Mouse (Mus musculus): ENCODE measurements around the gene Fam83e.

Fam83e gene

GRCm38 (mm10) chr7:45701607-45702006 lies 19.4 kb upstream of the Fam83e start:
- 75% methylated on average over 11 of the region's 11 CpGs for WGBS

GRCm38 (mm10) chr7:45702316-45702715 lies 18.7 kb upstream of the Fam83e start:
- 92% methylated on average over 11 of the region's 11 CpGs for WGBS

DNA sequence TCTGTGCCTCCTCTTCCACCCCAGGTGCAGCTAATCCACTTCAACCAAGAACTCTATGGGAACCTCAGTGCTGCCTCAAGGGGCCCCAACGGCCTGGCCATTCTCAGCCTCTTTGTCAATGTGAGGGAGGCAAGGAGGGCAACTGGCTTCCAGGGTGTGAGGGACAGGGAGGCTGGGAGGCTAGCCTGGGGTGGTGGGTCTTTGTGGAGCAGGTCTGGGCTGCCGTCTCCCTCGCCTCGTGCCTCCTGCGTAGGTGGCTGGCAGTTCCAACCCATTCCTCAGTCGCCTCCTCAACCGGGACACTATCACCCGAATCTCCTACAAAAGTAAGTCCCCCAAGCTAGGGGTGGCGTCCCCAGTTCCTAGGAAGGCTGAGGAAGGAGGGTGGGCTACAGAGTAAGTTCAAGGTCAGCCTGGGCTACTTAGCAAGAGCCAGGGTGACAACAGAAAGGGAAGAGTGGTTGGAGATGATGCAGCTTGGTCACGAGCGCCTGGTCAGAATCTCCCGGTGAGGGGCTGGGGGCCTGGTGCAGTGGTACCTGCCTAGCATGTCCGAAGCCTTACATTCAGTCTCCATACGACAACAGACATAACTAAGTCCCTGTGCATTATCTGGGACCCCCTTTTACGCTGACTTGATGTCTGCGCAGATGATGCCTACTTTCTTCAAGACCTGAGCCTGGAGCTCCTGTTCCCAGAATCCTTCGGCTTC lies 18.0 kb upstream of the Fam83e start:
- WGBS = 75% methylated on average over 17 of the region's 17 CpGs

GRCm38 (mm10) chr7:45703521-45704033 lies 17.4 kb upstream of the Fam83e start:
- WGBS = 24% methylated on average over 12 of the region's 12 CpGs

DNA sequence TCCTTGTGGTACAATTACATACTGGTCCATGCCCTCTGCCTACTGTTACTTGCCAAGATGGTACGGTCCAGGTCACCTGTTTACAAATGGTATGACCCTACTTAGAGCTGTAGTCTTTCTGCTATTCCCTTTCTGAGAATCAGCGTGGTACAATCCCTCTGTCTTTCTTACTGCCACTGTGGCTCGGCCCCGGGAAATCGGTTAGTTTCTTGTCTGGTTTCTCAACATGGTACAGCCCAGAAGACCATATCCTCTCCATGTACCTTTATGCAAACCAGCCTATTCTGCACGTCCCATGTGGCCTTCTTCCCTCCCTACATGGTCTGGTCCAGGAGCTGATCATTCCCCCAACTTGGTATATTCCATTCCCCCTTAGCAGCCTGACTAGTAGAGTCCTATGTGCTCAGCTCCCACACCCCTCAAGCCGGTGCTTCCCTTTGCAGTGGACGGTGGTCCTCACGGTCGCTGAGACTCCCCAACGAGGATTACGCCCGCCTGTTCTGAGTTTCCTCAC lies 16.9 kb upstream of the Fam83e start:
- under 1% methylated on average over 13 of the region's 13 CpGs for WGBS

- WGBS = 0% methylated on average over 36 of the region's 36 CpGs
These were observed 16.1 kb upstream of the Fam83e start, which contains the start of gene Dbp for GRCm38 (mm10) chr7:45704730-45705442. Gene Dbp, plus strand, starts transcription at chr7:45705088.

DNA sequence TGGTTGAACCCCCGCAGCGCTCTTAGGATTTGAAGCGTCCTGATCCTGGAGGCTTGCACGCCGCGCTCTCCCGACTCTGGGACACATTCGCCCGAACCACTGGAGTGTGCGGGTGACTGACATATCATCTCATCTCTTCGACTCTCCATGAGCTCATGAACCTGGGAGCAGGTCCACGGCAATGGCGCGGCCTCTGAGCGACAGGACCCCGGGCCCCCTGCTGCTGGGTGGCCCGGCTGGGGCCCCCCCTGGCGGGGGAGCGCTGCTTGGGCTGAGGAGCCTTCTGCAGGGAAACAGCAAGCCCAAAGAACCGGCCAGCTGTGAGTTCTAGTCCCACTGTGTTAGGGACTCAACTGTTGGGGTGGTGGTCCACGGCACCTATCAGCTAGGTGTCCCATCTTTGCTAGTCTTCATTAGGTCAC lies 15.6 kb upstream of the Fam83e start:
- under 1% methylated on average over 21 of the region's 21 CpGs for WGBS

DNA sequence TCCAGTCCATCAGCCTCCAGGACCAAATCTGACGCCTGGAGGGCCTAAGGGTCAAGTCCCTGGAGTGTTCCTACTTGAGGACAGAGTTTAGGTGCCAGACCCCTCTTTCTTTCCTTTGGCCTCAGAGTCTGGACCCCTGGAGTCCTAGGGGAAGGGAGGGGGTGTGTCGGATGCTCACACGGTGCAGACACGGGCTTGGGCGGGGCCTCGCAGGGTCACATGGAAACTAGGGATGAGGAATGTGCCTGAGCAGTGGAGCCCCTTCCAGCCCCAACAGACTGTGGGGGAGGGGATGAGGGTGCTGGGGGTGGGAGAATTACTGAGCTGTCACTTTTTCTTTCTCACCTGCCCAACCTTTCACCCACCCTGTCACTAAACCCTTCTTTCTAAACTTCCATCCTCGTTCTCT lies 15.1 kb upstream of the Fam83e start:
- WGBS = 1% methylated on average over 7 of the region's 7 CpGs

GRCm38 (mm10) chr7:45706721-45707241 lies 14.2 kb upstream of the Fam83e start:
- 1% methylated on average over 45 of the region's 45 CpGs for WGBS

DNA sequence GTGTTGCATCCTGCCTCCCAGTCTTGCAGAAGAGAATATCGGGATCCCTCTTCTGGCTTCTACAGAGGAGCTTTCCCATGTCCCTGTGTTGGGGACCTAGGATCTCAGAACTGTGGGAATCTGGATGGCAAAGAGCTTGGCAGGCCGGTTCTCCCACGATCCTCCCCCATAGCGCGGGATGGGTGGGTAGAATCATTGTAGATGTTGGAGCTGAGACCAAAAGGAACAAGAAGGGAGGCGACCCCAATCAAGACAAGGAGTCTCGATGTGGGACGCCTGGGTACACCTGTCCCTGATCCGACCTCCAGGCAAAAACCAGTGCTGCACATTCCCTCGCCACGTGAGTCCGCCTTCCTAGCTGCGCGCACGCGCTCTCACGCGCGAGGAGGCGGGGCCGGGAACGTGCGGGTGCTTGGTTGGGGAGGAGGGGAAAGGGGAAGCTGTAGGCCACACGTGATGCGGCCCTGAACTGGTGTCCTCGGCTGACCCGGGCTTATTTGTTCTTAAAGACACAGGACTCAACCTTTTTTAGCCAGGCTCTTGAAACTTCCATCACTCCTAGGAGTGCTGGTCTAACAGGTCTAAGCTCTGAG lies 13.5 kb upstream of the Fam83e start:
- WGBS = 1% methylated on average over 27 of the region's 27 CpGs

- WGBS = 44% methylated on average over 13 of the region's 13 CpGs
These were observed 12.7 kb upstream of the Fam83e start for GRCm38 (mm10) chr7:45708221-45708761.

GRCm38 (mm10) chr7:45709036-45709435 lies 12.0 kb upstream of the Fam83e start:
- 35% methylated on average over 6 of the region's 6 CpGs for WGBS

- WGBS = 50% methylated on average over 14 of the region's 14 CpGs
These were observed 11.2 kb upstream of the Fam83e start for GRCm38 (mm10) chr7:45709677-45710355.

- WGBS = 75% methylated on average over 20 of the region's 20 CpGs
These were observed 10.4 kb upstream of the Fam83e start for GRCm38 (mm10) chr7:45710477-45711191.

GRCm38 (mm10) chr7:45711316-45712021 lies 9.5 kb upstream of the Fam83e start:
- WGBS = 71% methylated on average over 24 of the region's 24 CpGs

GRCm38 (mm10) chr7:45712022-45712757 lies 8.8 kb upstream of the Fam83e start:
- WGBS = 86% methylated on average over 21 of the region's 21 CpGs

DNA sequence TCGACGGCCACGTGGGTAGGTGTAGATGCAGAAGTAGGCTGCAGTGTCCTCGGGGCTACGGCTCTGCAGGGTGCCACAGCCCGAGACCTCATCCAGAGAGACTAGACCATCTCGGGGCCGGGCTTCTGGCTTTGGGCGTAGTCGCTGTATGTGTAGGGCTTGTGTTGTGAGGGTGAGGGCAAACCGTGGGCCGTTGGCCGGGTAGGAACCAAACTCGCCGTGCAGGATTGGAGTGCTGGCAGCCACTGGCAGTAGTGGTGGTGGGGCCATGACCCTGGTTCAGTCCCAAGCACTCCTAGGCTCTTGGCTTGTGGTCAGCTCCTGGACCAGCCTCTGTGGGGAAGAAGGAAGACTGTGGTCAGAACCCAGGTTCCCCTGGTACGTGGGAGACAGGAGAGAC lies 7.6 kb upstream of the Fam83e start:
- 90% methylated on average over 16 of the region's 16 CpGs for WGBS

DNA sequence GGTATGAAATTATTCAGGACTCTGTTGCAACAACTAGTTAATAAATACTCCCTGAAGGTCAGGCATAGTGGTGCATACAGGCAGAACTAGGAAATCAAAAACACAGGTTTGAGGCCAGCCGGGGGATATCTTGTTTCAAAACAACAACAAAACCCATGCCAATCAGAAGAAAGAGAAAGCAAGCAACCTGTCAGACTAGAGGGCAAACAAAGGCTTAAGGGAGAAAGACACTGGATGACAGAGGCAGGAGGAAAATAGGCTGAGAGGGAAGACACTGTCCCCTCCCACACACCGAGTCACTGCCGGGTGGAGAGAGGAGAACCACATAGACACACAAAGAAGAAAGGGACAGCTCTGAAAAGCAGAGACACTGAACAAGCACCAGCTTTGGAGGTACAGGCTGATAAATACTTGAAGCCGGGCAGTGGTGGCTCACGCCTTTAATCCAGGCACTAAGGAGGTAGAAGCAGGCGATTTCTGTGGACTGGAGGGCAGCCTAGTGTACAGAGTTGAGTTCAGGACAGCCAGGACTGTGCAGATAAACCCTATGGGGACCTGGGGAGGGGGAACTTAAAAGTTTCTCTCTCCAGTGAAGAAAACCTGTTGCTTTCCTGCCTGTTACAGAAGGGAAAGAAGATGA lies 7.0 kb upstream of the Fam83e start:
- 56% methylated on average over 6 of the region's 6 CpGs for WGBS

DNA sequence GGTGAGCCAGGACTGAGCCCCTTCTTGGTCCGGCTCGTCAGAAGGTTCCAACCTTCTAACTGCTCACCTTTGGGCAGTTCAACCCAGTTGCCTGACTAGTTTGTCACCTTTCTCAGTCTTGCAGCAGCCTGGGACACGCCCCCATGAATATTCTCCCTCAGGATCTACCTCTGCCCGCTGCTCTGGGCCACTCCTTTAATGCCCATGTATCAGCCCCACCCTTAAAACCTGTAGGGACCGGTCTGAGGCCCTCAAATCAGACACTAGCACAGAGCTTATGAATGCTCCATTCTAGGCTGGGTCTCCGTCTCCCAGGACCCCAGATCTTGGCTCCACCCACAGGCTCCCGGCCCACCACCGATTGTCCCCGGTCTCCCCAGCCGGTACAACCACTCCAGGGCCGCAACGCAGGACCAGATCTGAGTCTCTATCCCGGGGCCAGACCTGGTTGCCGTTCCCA lies 6.4 kb upstream of the Fam83e start:
- 8% methylated on average over 14 of the region's 14 CpGs for whole genome bisulfite sequencing
